Mouse (Mus musculus): ENCODE results near the gene Iqschfp.
"Not testable (repeated sequence)": the region's sequence is repeated elsewhere in the genome, so short reads cannot be mapped to it uniquely, and the experiment has no call there.

The Iqschfp gene

GRCm38 (mm10) chr3:68071395-68072386 is 179.7 kb downstream of the Iqschfp start:
- no peak for DNase-seq (ENCODE audit: low read depth)

- no peak for DNase-seq (ENCODE audit: low read depth)
Observed at GRCm38 (mm10) chr3:68077406-68077805, 185.4 kb downstream of the Iqschfp start.

- no peak for DNase-seq (ENCODE audit: low read depth)
Observed at GRCm38 (mm10) chr3:68085024-68085423, 193.0 kb downstream of the Iqschfp start.

GRCm38 (mm10) chr3:68092108-68092507 is 200.1 kb downstream of the Iqschfp start:
- DNase-seq (ENCODE audit: low read depth) = no peak

GRCm38 (mm10) chr3:68096724-68097431 is 204.8 kb downstream of the Iqschfp start:
- no peak for DNase-seq (ENCODE audit: low read depth)

GRCm38 (mm10) chr3:68099561-68099960 is 207.5 kb downstream of the Iqschfp start:
- DNase-seq (ENCODE audit: low read depth) = not testable (repeated sequence)

- no peak for DNase-seq (ENCODE audit: low read depth)
Observed at GRCm38 (mm10) chr3:68101343-68101742, 209.3 kb downstream of the Iqschfp start.

GRCm38 (mm10) chr3:68105081-68105685 is 213.2 kb downstream of the Iqschfp start:
- no peak for DNase-seq (ENCODE audit: low read depth)

GRCm38 (mm10) chr3:68121338-68121737 is 229.3 kb downstream of the Iqschfp start:
- DNase-seq (ENCODE audit: low read depth) = no peak

- DNase-seq (ENCODE audit: low read depth) = no peak
Observed at GRCm38 (mm10) chr3:68126284-68126856, 234.3 kb downstream of the Iqschfp start.

GRCm38 (mm10) chr3:68130386-68130785 is 238.4 kb downstream of the Iqschfp start:
- DNase-seq (ENCODE audit: low read depth) = no peak

- no peak for DNase-seq (ENCODE audit: low read depth)
Observed at GRCm38 (mm10) chr3:68138833-68139627, 247.0 kb downstream of the Iqschfp start.

- DNase-seq (ENCODE audit: low read depth) = no peak
Observed at GRCm38 (mm10) chr3:68150688-68151087, 258.7 kb downstream of the Iqschfp start.

- no peak for DNase-seq (ENCODE audit: low read depth)
Observed at GRCm38 (mm10) chr3:68160175-68160574, 268.1 kb downstream of the Iqschfp start.

- DNase-seq (ENCODE audit: low read depth) = peak; percentile 0
Observed at GRCm38 (mm10) chr3:68160760-68161159, 268.7 kb downstream of the Iqschfp start.

- DNase-seq (ENCODE audit: low read depth) = no peak
Observed at GRCm38 (mm10) chr3:68178248-68178647, 286.2 kb downstream of the Iqschfp start.

- no peak for DNase-seq (ENCODE audit: low read depth)
Observed at GRCm38 (mm10) chr3:68187471-68187870, 295.4 kb downstream of the Iqschfp start.

GRCm38 (mm10) chr3:68189100-68189499 is 297.1 kb downstream of the Iqschfp start:
- DNase-seq (ENCODE audit: low read depth) = no peak

GRCm38 (mm10) chr3:68196933-68197332 is 304.9 kb downstream of the Iqschfp start:
- DNase-seq (ENCODE audit: low read depth) = no peak

GRCm38 (mm10) chr3:68201214-68201613 is 309.2 kb downstream of the Iqschfp start:
- no peak for DNase-seq (ENCODE audit: low read depth)

GRCm38 (mm10) chr3:68202162-68202902 is 310.3 kb downstream of the Iqschfp start:
- no peak for DNase-seq (ENCODE audit: low read depth)
